In genomic region chr10:75406755-75407154, GRCm38 (mm10) we compare ENCODE assay signal across 9 mouse cellular contexts. TPM values are rescaled to one million over a fixed set of nuclear protein-coding genes. Genes with fewer than 3 reads are reported as not detected.
A peak's percentile ranks its signal among the peaks of the same experiment; 100 is the strongest.
DNase-seq lines count a peak whose midpoint lies in the region; ATAC-seq and TF ChIP-seq lines count a peak whose summit lies in the region.
"Had no signal": no experiment of that assay in that cellular context is flagged by ENCODE, and none has a peak within 500 bp of the region (broad histone marks: within the 10 kb centered on the region; RNA-seq: fewer than 3 reads in every experiment).

No protein-coding gene starts in this region.

- no peak overlapping the region for H3K4me3 ChIP-seq in heart, adult 2 months
- H3K4me3 ChIP-seq in liver, embryonic 12.5 days, result no peak overlapping the region
- H3K4me3 ChIP-seq: erythroblast, embryonic 14.5 days had no signal

- no peaks in the 10 kb centered on the region for H3K9me3 ChIP-seq in liver, embryonic 12.5 days (replicated peaks)

- 34% methylated on average over 13 of the region's 13 CpGs for WGBS in heart, adult 2 months
- 61% methylated on average over 13 of the region's 13 CpGs for WGBS in liver, embryonic 12.5 days (ENCODE audit: insufficient replicate concordance)

- H3K79me2 ChIP-seq in heart, adult 2 months (replicated peaks; ENCODE audit: control insufficient read depth, insufficient read depth, low read length), result no peaks in the 10 kb centered on the region

- no peaks in the 10 kb centered on the region for H3K4me1 ChIP-seq in heart, adult 2 months (ENCODE audit: control insufficient read depth, insufficient read depth, low read length)
- H3K4me1 ChIP-seq in liver, embryonic 12.5 days, result peaks cover 11% of the 10 kb centered on the region; the same call in 1 of the 2 replicates

- peak; percentile 15; the same call in 1 of the 2 replicates for TF ChIP-seq CTCF in heart, adult 2 months (IDR thresholded peaks at IDR 0.05)

- intact Hi-C loops in heart, adult 2 months (cut with DNase I), result no loop called here
- intact Hi-C loops in heart, postnatal 25 days (cut with DNase I), result no loop called here
- intact Hi-C loops in heart, postnatal 36 days (cut with DNase I), result no loop called here

- no peaks in the 10 kb centered on the region for H3K27me3 ChIP-seq in heart, adult 2 months (ENCODE audit: control insufficient read depth, insufficient read depth, low read length)
- no peaks in the 10 kb centered on the region for H3K27me3 ChIP-seq in liver, embryonic 12.5 days (replicated peaks)

- peak; percentile 62; the same call in 1 of the 2 replicates for ATAC-seq in liver, embryonic 12.5 days
- ATAC-seq in megakaryocyte progenitor cell, adult 5-6 weeks (replicated peaks; ENCODE audit: poor library complexity), result no peak
- ATAC-seq in monocyte, adult 5-6 weeks (replicated peaks; ENCODE audit: insufficient number of reproducible peaks, low FRiP score, low TSS enrichment, poor library complexity, severe bottlenecking), result no peak

- TF ChIP-seq EP300 in heart, adult 2 months (IDR thresholded peaks at IDR 0.05; ENCODE audit: insufficient read depth, low read depth, low read length), result 0 out of 2 replicates have a peak, but pooled peaks have one; percentile 8

- H3K36me3 ChIP-seq in heart, adult 2 months (ENCODE audit: control insufficient read depth, insufficient read depth, low read length), result no peaks in the 10 kb centered on the region
- no peaks in the 10 kb centered on the region for H3K36me3 ChIP-seq in liver, embryonic 12.5 days

- DNase-seq in heart, adult 2 months, result peak; percentile 66 to 76
- no peak for DNase-seq in heart, postnatal 25 days (ENCODE audit: low spot score)
- peak; percentile 79 to 83 for DNase-seq in cerebellum, postnatal 14 days
- DNase-seq in heart, postnatal 36 days, result peak; percentile 53 to 65
- DNase-seq in layer of hippocampus, postnatal 14 days (ENCODE audit: low spot score in 2 of 2), result no peak

- no peak overlapping the region for H3K27ac ChIP-seq in heart, adult 2 months
- no peak overlapping the region for H3K27ac ChIP-seq in liver, embryonic 12.5 days

- TF ChIP-seq POLR2A in heart, adult 2 months (IDR thresholded peaks at IDR 0.05; ENCODE audit: insufficient read depth, low read depth, low read length), result no peak

- no peak overlapping the region for H3K4me2 ChIP-seq in liver, embryonic 12.5 days

- no peak overlapping the region for H3K9ac ChIP-seq in heart, adult 2 months (ENCODE audit: low read depth, low read length)
- no peak overlapping the region for H3K9ac ChIP-seq in liver, embryonic 12.5 days

RNA-seq across cellular contexts. Expression of gene Upb1, which starts 5.8 kb away (rescaled TPM):
- under 1 TPM; 0.70 to 0.89 TPM for total RNA-seq in heart, adult 2 months (2021)
- polyA plus RNA-seq in heart, adult 2 months (2012; rRNA removed), result 0.35 and 0.70 TPM in 2 replicates
- total RNA-seq in heart, postnatal 25 days (2021), result under 1 TPM; 0.22 to 0.70 TPM
- total RNA-seq in heart, postnatal 36 days (2021), result 1 to 10 TPM in 1 of 2 experiments, under 1 TPM in 1; 0.65 to 1.3 TPM
- 7.4 and 7.8 TPM in 2 replicates for polyA plus RNA-seq in liver, embryonic 12.5 days (2016; fragmentation: Nextera tagmentation; extraction: Ambion mirVana)
- 0.07 and 0.68 TPM in 2 replicates for total RNA-seq in megakaryocyte progenitor cell, adult 5-6 weeks (2015)
- 0.24 and 0.33 TPM in 2 replicates for total RNA-seq in megakaryocyte progenitor cell, adult 5-6 weeks (2017)
- total RNA-seq in monocyte, adult 5-6 weeks (2017), result 1.5 to 1.6 TPM (median 1.5 TPM) in 3 replicates
- under 1 TPM; 0.23 to 0.62 TPM for total RNA-seq in layer of hippocampus, postnatal 14 days (2021)
- polyA plus RNA-seq: erythroblast, embryonic 14.5 days had no signal

Comparison
In these comparisons a context has a peak if more than half of its experiments do, and no peak if none do; other contexts are left out.
1. DNase-seq: peak in heart, adult 2 months (2 of 2), cerebellum, postnatal 14 days (2 of 2) and heart, postnatal 36 days (2 of 2); none in heart, postnatal 25 days (single experiment) and layer of hippocampus, postnatal 14 days (0 of 2).